Mouse (Mus musculus): ENCODE results near the gene Camta2. TPM values are rescaled to one million over a fixed set of nuclear protein-coding genes. Genes with fewer than 3 reads are reported as not detected.

The Camta2 gene
- polyA plus RNA-seq, 1 experiment from 2014 or later: 15.0 TPM

DNA sequence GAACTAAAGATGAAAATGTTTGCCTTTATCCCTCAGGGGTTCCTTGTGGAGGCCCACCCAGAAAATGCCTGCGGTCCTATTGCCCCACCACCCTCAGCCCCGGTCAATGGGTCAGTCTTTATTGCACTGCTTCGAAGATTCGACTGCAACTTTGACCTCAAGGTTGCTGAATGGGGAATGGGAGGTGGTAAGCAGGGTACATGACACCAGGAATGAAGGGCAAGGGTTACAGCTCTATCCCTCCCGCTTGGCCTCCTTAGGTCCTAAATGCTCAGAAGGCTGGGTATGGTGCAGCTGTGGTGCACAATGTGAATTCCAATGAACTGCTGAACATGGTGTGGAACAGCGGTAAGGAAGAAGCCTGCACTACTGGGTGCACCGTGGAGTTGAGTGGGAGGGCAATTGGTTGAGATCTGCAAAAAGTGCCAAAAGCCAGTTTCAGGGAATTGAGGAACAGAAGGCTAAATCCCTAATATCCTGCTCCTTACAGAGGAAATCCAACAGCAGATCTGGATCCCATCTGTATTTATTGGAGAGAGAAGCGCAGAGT is 38.6 kb downstream of the Camta2 start:
- peaks cover 52% of the 10 kb centered on the region for H3K36me3 ChIP-seq (ENCODE audit: control insufficient read depth, insufficient read depth)
- no peak overlapping the region for H3K4me3 ChIP-seq (ENCODE audit: low read length)
- no peak for ATAC-seq (replicated peaks; ENCODE audit: extremely low read depth, insufficient read depth, low FRiP score)
- no peaks in the 10 kb centered on the region for H3K27me3 ChIP-seq (ENCODE audit: control insufficient read depth, insufficient read depth, low read length)
- H3K27ac ChIP-seq (ENCODE audit: low read length): no peak overlapping the region
- H3K9me3 ChIP-seq (replicated peaks; ENCODE audit: control insufficient read depth, low read length): no peaks in the 10 kb centered on the region
- H3K4me2 ChIP-seq (ENCODE audit: low read depth, low read length): no peak overlapping the region
- WGBS: 87% methylated on average over 8 of the region's 8 CpGs
- H3K4me1 ChIP-seq (ENCODE audit: control insufficient read depth, insufficient read depth, low read length): peaks cover 54% of the 10 kb centered on the region
- no peak overlapping the region for H3K9ac ChIP-seq (ENCODE audit: low read length)

GRCm38 (mm10) chr11:70648512-70648911 is 39.4 kb downstream of the Camta2 start:
- Histone ChIP-seq H3K4me3 (ENCODE audit: low read length) (peak overlapping the region; percentile 77), H3K36me3 (ENCODE audit: control insufficient read depth, insufficient read depth) (peaks cover 56% of the 10 kb centered on the region), H3K9me3 (replicated peaks; ENCODE audit: control insufficient read depth, low read length) (no peaks in the 10 kb centered on the region), H3K9ac (ENCODE audit: low read length) (peak overlapping the region; percentile 88), H3K27ac (ENCODE audit: low read length) (peak overlapping the region; percentile 29; the same call in 1 of the 2 replicates), H3K4me1 (ENCODE audit: control insufficient read depth, insufficient read depth, low read length) (peaks cover 54% of the 10 kb centered on the region), H3K27me3 (ENCODE audit: control insufficient read depth, insufficient read depth, low read length) (no peaks in the 10 kb centered on the region), H3K4me2 (ENCODE audit: low read depth, low read length) (peak overlapping the region; percentile 63)
- ATAC-seq (replicated peaks; ENCODE audit: extremely low read depth, insufficient read depth, low FRiP score): no peak
- 63% methylated on average over 4 of the region's 4 CpGs for WGBS

- H3K27ac ChIP-seq (ENCODE audit: low read length): peak overlapping the region; percentile 97
- H3K9ac ChIP-seq (ENCODE audit: low read length): peak overlapping the region; percentile 88
- peak overlapping the region; percentile 77 for H3K4me3 ChIP-seq (ENCODE audit: low read length)
- ATAC-seq (replicated peaks; ENCODE audit: extremely low read depth, insufficient read depth, low FRiP score): no peak
- H3K36me3 ChIP-seq (ENCODE audit: control insufficient read depth, insufficient read depth): peaks cover 59% of the 10 kb centered on the region
- peaks cover 51% of the 10 kb centered on the region for H3K4me1 ChIP-seq (ENCODE audit: control insufficient read depth, insufficient read depth, low read length)
- H3K4me2 ChIP-seq (ENCODE audit: low read depth, low read length): peak overlapping the region; percentile 63
- 3% methylated on average over 28 of the region's 28 CpGs for WGBS
- no peaks in the 10 kb centered on the region for H3K27me3 ChIP-seq (ENCODE audit: control insufficient read depth, insufficient read depth, low read length)
- H3K9me3 ChIP-seq (replicated peaks; ENCODE audit: control insufficient read depth, low read length): no peaks in the 10 kb centered on the region
Observed at GRCm38 (mm10) chr11:70647716-70648420, 40.0 kb downstream of the Camta2 start.

- Histone ChIP-seq H3K9me3 (replicated peaks; ENCODE audit: control insufficient read depth, low read length) (no peaks in the 10 kb centered on the region), H3K27me3 (ENCODE audit: control insufficient read depth, insufficient read depth, low read length) (no peaks in the 10 kb centered on the region), H3K4me2 (ENCODE audit: low read depth, low read length) (peak within 1 kb of the TSS; percentile 89), H3K36me3 (ENCODE audit: control insufficient read depth, insufficient read depth) (peaks cover 50% of the 10 kb centered on the region), H3K4me3 (ENCODE audit: low read length) (peak within 1 kb of the TSS; percentile 77), H3K4me1 (ENCODE audit: control insufficient read depth, insufficient read depth, low read length) (peaks cover 42% of the 10 kb centered on the region), H3K27ac (ENCODE audit: low read length) (peak within 1 kb of the TSS; percentile 97), H3K9ac (ENCODE audit: low read length) (peak within 1 kb of the TSS; percentile 88)
- under 1% methylated on average over 63 of the region's 63 CpGs for WGBS
- peak; percentile 91 for ATAC-seq (replicated peaks; ENCODE audit: extremely low read depth, insufficient read depth, low FRiP score)
Observed at GRCm38 (mm10) chr11:70646691-70647650, 40.9 kb downstream of the Camta2 start, which contains the start of the genes Rnf167 and Slc25a11. Rnf167 (plus strand) TSS chr11:70647235. Slc25a11 (minus strand) TSS chr11:70647479.

GRCm38 (mm10) chr11:70646259-70646555 is 41.7 kb downstream of the Camta2 start:
- H3K4me1 ChIP-seq (ENCODE audit: control insufficient read depth, insufficient read depth, low read length): peaks cover 35% of the 10 kb centered on the region
- H3K36me3 ChIP-seq (ENCODE audit: control insufficient read depth, insufficient read depth): peaks cover 44% of the 10 kb centered on the region
- H3K27me3 ChIP-seq (ENCODE audit: control insufficient read depth, insufficient read depth, low read length): no peaks in the 10 kb centered on the region
- ATAC-seq (replicated peaks; ENCODE audit: extremely low read depth, insufficient read depth, low FRiP score): no peak
- H3K9me3 ChIP-seq (replicated peaks; ENCODE audit: control insufficient read depth, low read length): no peaks in the 10 kb centered on the region
- peak overlapping the region; percentile 85 for H3K9ac ChIP-seq (ENCODE audit: low read length)
- peak overlapping the region; percentile 68 for H3K4me3 ChIP-seq (ENCODE audit: low read length)
- peak overlapping the region; percentile 89 for H3K4me2 ChIP-seq (ENCODE audit: low read depth, low read length)
- WGBS: 23% methylated on average over 3 of the region's 3 CpGs
- H3K27ac ChIP-seq (ENCODE audit: low read length): peak overlapping the region; percentile 96

GRCm38 (mm10) chr11:70645461-70646258 is 42.2 kb downstream of the Camta2 start:
- H3K27ac ChIP-seq (ENCODE audit: low read length): peak overlapping the region; percentile 96
- H3K36me3 ChIP-seq (ENCODE audit: control insufficient read depth, insufficient read depth): peaks cover 38% of the 10 kb centered on the region
- H3K9ac ChIP-seq (ENCODE audit: low read length): peak overlapping the region; percentile 85
- 75% methylated on average over 12 of the region's 12 CpGs for WGBS
- H3K4me3 ChIP-seq (ENCODE audit: low read length): peak overlapping the region; percentile 68
- ATAC-seq (replicated peaks; ENCODE audit: extremely low read depth, insufficient read depth, low FRiP score): no peak
- no peaks in the 10 kb centered on the region for H3K27me3 ChIP-seq (ENCODE audit: control insufficient read depth, insufficient read depth, low read length)
- H3K4me2 ChIP-seq (ENCODE audit: low read depth, low read length): peak overlapping the region; percentile 89
- no peaks in the 10 kb centered on the region for H3K9me3 ChIP-seq (replicated peaks; ENCODE audit: control insufficient read depth, low read length)
- H3K4me1 ChIP-seq (ENCODE audit: control insufficient read depth, insufficient read depth, low read length): peaks cover 30% of the 10 kb centered on the region

- peaks cover 28% of the 10 kb centered on the region for H3K4me1 ChIP-seq (ENCODE audit: control insufficient read depth, insufficient read depth, low read length)
- H3K4me3 ChIP-seq (ENCODE audit: low read length): no peak overlapping the region
- WGBS: 89% methylated on average over 8 of the region's 8 CpGs
- no peaks in the 10 kb centered on the region for H3K27me3 ChIP-seq (ENCODE audit: control insufficient read depth, insufficient read depth, low read length)
- no peaks in the 10 kb centered on the region for H3K9me3 ChIP-seq (replicated peaks; ENCODE audit: control insufficient read depth, low read length)
- ATAC-seq (replicated peaks; ENCODE audit: extremely low read depth, insufficient read depth, low FRiP score): no peak
- peaks cover 31% of the 10 kb centered on the region for H3K36me3 ChIP-seq (ENCODE audit: control insufficient read depth, insufficient read depth)
- no peak overlapping the region for H3K9ac ChIP-seq (ENCODE audit: low read length)
- H3K27ac ChIP-seq (ENCODE audit: low read length): no peak overlapping the region
- no peak overlapping the region for H3K4me2 ChIP-seq (ENCODE audit: low read depth, low read length)
Observed at GRCm38 (mm10) chr11:70644564-70645103, 43.3 kb downstream of the Camta2 start.

DNA sequence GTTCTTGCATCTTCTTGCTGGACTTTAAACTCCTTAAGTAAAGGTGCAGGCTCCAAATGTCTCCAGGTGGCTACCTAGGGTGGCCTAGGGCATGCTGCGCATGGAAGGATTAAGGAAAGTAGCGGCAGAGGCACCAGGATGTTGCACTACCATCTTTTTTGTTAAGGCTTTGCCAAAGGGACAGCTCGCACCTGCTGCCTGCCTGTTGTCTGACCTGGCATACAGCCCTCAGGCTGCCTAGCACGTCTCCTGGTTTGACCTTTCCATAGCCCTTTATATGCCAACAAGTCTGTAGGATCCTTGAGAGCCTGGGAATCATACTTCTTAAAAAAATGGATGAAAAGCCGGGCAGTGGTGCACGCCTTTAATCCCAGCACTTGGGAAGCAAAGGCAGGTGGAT is 44.9 kb downstream of the Camta2 start:
- WGBS: 91% methylated on average over 6 of the region's 6 CpGs
- Histone ChIP-seq H3K9me3 (replicated peaks; ENCODE audit: control insufficient read depth, low read length) (no peaks in the 10 kb centered on the region), H3K27ac (ENCODE audit: low read length) (no peak overlapping the region), H3K9ac (ENCODE audit: low read length) (no peak overlapping the region), H3K4me3 (ENCODE audit: low read length) (no peak overlapping the region), H3K4me2 (ENCODE audit: low read depth, low read length) (no peak overlapping the region), H3K36me3 (ENCODE audit: control insufficient read depth, insufficient read depth) (peaks cover 19% of the 10 kb centered on the region), H3K27me3 (ENCODE audit: control insufficient read depth, insufficient read depth, low read length) (no peaks in the 10 kb centered on the region), H3K4me1 (ENCODE audit: control insufficient read depth, insufficient read depth, low read length) (peaks cover 26% of the 10 kb centered on the region)
- no peak for ATAC-seq (replicated peaks; ENCODE audit: extremely low read depth, insufficient read depth, low FRiP score)
